Mouse (Mus musculus) neural tube, embryonic 14.5 days (tissue): ENCODE results near the gene Zc3h13. TPM values are rescaled to one million over a fixed set of nuclear protein-coding genes. Genes with fewer than 3 reads are reported as not detected.

Experiments
- ATAC-seq: fragments of 200-750 bp; cut with Nextera tagmentation; 2 replicates; pipeline ENCODE4 v1.8.0; 2017; ENCODE audit warnings: low read depth, mild to moderate bottlenecking, moderate TSS enrichment, moderate library complexity
- H3K27ac ChIP-seq: fragments of 300-500 bp; sonication (generic); 2 replicates; pipeline ENCODE4 v1.5.1; 2014; ENCODE audit warnings: low read depth, mild to moderate bottlenecking, control low read depth, low read length, moderate library complexity, mixed read lengths
- H3K27me3 ChIP-seq: fragments of 300-500 bp; sonication (generic); 2 replicates; pipeline ENCODE4 v1.6.1; 2014; ENCODE audit warnings: low read length; ENCODE audit not compliant: control insufficient read depth, insufficient read depth
- H3K36me3 ChIP-seq: fragments of 300-500 bp; sonication (generic); 2 replicates; pipeline ENCODE4 v1.6.1; 2014; ENCODE audit warnings: low read length, mixed read lengths; ENCODE audit not compliant: control insufficient read depth, insufficient read depth
- H3K4me1 ChIP-seq: fragments of 300-500 bp; sonication (generic); 2 replicates; pipeline ENCODE4 v1.6.1; 2014; ENCODE audit warnings: low read length; ENCODE audit not compliant: control insufficient read depth, insufficient read depth
- H3K4me2 ChIP-seq: fragments of 300-500 bp; sonication (generic); 2 replicates; pipeline ENCODE4 v1.6.1; 2014; ENCODE audit warnings: mild to moderate bottlenecking, low read depth, low read length, control low read depth
- H3K4me3 ChIP-seq: fragments of 300-500 bp; sonication (generic); 2 replicates; pipeline ENCODE4 v1.5.1; 2014; ENCODE audit warnings: low read depth, low read length, control low read depth, mixed read lengths
- H3K9ac ChIP-seq: fragments of 300-500 bp; sonication (generic); replicated peaks from 2 replicates; pipeline ENCODE4 v1.6.1; 2014; ENCODE audit warnings: low read depth, mild to moderate bottlenecking, control low read depth, low read length, mixed read lengths
- H3K9me3 ChIP-seq: fragments of 300-500 bp; sonication (generic); 2 replicates; pipeline ENCODE4 v1.6.1; 2016; ENCODE audit warnings: low read length; ENCODE audit not compliant: control insufficient read depth
- WGBS: fragments of 180-500 bp; shearing (Covaris S2); extraction: QIAGEN DNeasy Blood & Tissue Kit; methylation state at CpG from one replicate; pipeline ENCODE4 v1.1.7; 2014; 5-methylcytosine and 5-hydroxymethylcytosine counted together
- polyA plus RNA-seq: library from polyadenylated mRNA; unstranded; fragments of >200 nt; fragmentation: Nextera tagmentation; extraction: Ambion mirVana; gene quantifications from 2 replicates; pipeline ENCODE4 v1.2.1, GENCODE M21; 2014

Zc3h13 gene
- polyA plus RNA-seq, 1 experiment from 2014 or later, result 41.3 TPM

DNA sequence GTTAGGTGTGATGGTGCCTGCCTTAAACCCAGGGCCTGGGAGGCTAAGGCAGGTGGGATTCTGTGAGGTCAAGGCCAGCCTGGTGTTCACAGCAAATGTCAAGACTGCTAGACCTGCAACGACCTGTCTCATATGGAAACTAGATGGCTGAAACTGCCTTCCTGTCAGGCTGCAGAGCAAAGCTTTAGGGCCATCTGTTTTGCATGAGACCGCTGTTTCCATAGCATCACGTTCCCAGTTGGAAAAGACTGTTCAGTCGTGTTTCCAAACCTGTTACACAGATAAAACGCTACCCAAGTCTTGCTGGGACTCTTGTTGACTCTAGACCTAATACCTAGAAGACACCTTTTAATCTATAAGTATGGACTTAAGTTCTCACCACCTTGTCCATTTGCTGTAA lies 61.9 kb downstream of the Zc3h13 start:
- 90% methylated on average over 5 of the region's 5 CpGs for WGBS
- no peak overlapping the region for H3K9ac ChIP-seq
- no peak overlapping the region for H3K27ac ChIP-seq
- H3K36me3 ChIP-seq, result 0 out of 2 replicates have a peak, but pooled peaks cover 2% of the 10 kb centered on the region
- no peak overlapping the region for H3K4me3 ChIP-seq
- H3K4me1 ChIP-seq, result no peaks in the 10 kb centered on the region
- ATAC-seq, result no peak
- H3K4me2 ChIP-seq, result no peak overlapping the region
- no peaks in the 10 kb centered on the region for H3K27me3 ChIP-seq
- no peaks in the 10 kb centered on the region for H3K9me3 ChIP-seq

DNA sequence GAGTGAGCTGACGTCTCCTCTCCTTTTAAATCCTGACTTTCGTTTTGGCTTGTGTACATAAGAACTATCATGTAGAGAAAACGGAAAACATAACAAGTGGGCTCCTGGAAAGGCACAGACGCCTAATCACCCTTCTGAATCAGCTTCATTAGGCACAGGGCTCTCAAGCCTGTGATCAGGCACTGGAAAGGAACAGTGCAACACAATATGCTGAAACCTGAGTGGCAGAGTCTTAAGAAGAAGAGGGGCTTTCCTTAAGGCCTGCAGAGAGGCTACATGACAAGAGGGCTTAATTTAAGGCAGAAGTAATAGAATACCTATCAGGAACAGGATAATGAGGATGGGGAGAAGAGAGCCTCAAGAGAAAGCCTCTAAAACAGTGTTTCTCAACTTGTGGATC lies 67.5 kb downstream of the Zc3h13 start:
- H3K36me3 ChIP-seq, result no peaks in the 10 kb centered on the region
- H3K4me3 ChIP-seq, result no peak overlapping the region
- no peak overlapping the region for H3K27ac ChIP-seq
- no peak overlapping the region for H3K4me2 ChIP-seq
- H3K9me3 ChIP-seq, result no peaks in the 10 kb centered on the region
- 72% methylated on average over 4 of the region's 4 CpGs for WGBS
- H3K27me3 ChIP-seq, result no peaks in the 10 kb centered on the region
- H3K9ac ChIP-seq, result no peak overlapping the region
- H3K4me1 ChIP-seq, result no peaks in the 10 kb centered on the region
- no peak for ATAC-seq

DNA sequence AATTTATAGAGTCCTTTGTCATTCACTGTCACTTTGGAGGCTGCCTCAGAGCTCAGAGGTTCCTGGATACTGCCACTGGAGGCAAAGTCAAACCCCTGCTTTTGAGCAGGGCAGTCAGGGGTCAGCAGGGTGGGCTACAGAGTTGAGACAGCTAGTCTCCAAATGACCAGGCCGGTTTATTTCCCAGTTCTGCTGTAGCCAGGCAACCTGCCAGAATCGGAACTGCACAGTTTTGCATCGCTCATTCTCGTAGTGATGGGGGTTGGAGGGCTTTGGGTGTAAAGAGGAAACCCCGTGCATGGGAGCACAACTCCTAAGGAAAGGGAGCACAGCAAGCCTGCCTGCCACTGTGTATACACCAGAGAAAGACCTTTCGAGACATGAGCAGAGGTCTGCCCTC lies 79.1 kb downstream of the Zc3h13 start:
- Histone ChIP-seq H3K27me3 (no peaks in the 10 kb centered on the region), H3K4me1 (no peaks in the 10 kb centered on the region), H3K4me3 (no peak overlapping the region), H3K36me3 (no peaks in the 10 kb centered on the region), H3K9ac (no peak overlapping the region), H3K27ac (no peak overlapping the region), H3K4me2 (no peak overlapping the region), H3K9me3 (no peaks in the 10 kb centered on the region)
- no peak for ATAC-seq
- 40% methylated on average over 6 of the region's 6 CpGs for WGBS

DNA sequence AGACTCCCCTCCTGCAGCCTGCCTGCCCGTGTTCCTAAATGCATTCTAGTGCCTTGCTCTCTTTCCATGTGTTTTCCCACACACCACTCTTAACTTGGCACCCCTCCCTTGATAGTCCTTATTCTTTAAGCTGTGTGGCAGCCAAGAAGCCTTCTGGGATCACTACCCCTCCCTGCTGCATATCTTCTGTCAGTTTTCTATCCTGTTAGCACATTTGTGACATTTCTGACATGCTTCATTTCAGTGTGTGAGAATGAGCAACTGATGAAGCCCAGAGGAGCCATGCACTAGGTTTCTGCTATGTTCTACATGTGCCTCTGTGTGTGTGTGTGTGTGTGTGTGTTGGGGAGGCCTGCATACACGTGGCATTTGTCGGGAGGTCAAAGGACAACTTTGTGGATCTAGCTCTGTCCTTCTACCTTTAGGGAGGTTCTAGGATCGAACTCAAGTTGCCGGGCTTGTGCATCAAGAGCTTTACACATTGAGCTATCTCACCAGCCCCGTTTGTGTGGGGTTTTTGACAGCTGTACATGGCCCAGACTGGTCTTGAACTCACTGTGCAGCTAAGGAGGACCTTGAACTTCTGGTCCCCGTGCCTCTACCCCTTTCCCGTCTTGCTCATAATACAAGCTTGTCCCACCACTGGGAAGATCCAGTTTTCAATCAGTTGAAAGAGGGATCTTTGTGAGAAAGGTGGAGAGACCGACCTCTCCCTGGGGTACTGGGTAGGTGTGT lies 81.3 kb downstream of the Zc3h13 start:
- Histone ChIP-seq H3K4me3 (no peak overlapping the region), H3K9ac (no peak overlapping the region), H3K9me3 (no peaks in the 10 kb centered on the region), H3K4me1 (no peaks in the 10 kb centered on the region), H3K27ac (no peak overlapping the region), H3K4me2 (no peak overlapping the region), H3K27me3 (no peaks in the 10 kb centered on the region), H3K36me3 (no peaks in the 10 kb centered on the region)
- WGBS, result 82% methylated on average over 9 of the region's 9 CpGs
- ATAC-seq, result no peak

DNA sequence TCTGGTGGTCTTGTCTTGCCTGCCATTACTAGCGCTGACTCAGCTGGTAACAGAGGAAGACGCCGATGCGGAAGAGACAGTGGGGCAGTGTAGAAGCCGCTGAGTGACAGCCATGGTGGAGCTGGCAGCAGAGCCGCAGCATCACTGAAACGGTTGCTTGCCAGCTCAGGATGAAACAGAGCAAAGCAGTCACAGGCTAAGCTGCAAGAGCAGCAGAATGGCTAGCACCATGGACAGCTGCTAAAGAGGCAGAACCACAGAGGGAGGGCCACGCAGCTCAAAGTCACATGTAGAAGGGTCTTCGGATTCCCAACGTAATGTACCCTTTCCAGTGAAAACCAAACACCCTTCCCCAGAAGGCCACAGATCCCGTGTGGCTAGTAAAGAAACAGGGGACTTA lies 82.6 kb downstream of the Zc3h13 start:
- no peak overlapping the region for H3K4me3 ChIP-seq
- ATAC-seq, result no peak
- H3K27me3 ChIP-seq, result no peaks in the 10 kb centered on the region
- no peaks in the 10 kb centered on the region for H3K4me1 ChIP-seq
- no peaks in the 10 kb centered on the region for H3K36me3 ChIP-seq
- no peak overlapping the region for H3K9ac ChIP-seq
- H3K27ac ChIP-seq, result no peak overlapping the region
- no peak overlapping the region for H3K4me2 ChIP-seq
- WGBS, result 33% methylated on average over 11 of the region's 11 CpGs
- no peaks in the 10 kb centered on the region for H3K9me3 ChIP-seq

DNA sequence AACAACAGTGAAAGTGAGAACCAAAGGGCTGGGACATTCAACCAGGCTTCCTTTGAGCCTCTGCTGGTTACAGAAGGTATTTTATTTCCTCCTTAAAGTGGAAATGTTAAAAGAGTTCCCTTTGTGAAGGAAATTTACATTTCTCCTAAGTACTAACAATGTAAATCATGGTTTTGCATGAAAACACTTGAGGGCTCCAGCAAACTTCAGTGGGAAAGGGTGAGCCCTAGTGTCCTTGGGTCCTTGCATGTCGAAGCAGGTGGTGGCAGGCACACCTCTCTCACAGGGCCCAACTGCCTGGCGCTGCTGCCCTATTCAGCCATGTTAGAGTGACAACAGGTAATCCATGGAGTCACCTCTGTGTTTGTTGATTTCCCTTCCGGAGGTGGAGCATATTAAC lies 83.3 kb downstream of the Zc3h13 start:
- Histone ChIP-seq H3K4me3 (no peak overlapping the region), H3K9me3 (no peaks in the 10 kb centered on the region), H3K27ac (no peak overlapping the region), H3K4me1 (no peaks in the 10 kb centered on the region), H3K27me3 (no peaks in the 10 kb centered on the region), H3K4me2 (no peak overlapping the region), H3K9ac (no peak overlapping the region), H3K36me3 (no peaks in the 10 kb centered on the region)
- ATAC-seq, result no peak
- 49% methylated on average over 3 of the region's 3 CpGs for WGBS

DNA sequence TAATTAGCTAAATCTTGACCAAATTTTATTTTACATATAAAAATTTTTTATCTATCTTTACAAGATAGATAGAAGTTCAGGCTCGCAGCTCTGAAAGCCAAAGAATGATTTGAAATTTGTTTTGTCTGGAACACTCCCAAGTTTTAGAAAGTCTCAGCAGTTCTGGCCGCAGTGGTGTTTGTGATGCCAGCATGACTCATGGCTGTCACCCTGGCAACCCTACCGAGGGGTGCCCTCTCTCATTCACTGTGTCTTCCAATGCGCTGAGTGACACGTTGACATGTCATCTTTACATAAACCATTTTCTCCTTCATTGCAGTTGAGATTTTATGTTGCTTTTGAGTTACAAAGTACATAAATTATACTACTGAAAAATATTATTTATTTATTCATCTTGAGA lies 85.7 kb downstream of the Zc3h13 start:
- no peak for ATAC-seq

DNA sequence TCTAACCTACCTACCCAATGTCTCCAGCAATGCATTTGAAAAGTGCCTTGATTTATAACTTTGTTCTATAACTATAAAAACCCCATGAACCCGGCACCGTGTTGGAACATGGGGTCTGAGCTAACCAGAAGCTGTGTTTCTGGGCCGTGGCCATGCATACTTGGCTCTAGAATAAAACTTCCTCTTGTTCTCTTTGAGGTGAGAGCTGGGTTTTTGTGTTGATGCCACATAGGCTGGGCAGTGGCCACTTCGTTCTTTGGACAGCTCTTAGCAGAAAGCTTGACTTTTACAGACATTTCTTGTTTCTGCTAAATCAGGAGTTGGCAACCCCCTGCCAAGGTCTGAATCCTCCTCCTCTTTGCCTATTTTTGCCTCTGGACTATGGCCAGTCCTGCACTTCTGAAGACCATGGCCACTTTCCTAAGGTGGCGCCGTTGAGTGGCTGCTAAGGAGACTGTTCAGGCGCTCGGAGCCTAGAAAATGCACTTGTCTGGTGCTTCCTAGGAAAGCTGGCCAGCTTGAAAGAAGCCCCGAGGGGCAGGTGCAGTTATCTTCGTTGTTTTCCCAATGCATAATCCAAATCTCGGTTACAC lies 90.9 kb downstream of the Zc3h13 start:
- no peak overlapping the region for H3K4me3 ChIP-seq
- no peak for ATAC-seq
- H3K4me1 ChIP-seq, result no peaks in the 10 kb centered on the region
- no peaks in the 10 kb centered on the region for H3K36me3 ChIP-seq
- H3K27me3 ChIP-seq, result no peaks in the 10 kb centered on the region
- no peak overlapping the region for H3K9ac ChIP-seq
- no peak overlapping the region for H3K4me2 ChIP-seq
- no peak overlapping the region for H3K27ac ChIP-seq
- WGBS, result 65% methylated on average over 11 of the region's 11 CpGs
- no peaks in the 10 kb centered on the region for H3K9me3 ChIP-seq

More for the DNA sequence above, 85.7 kb downstream of the Zc3h13 start:
- H3K9ac ChIP-seq, result no peak overlapping the region
- no peaks in the 10 kb centered on the region for H3K36me3 ChIP-seq
- H3K9me3 ChIP-seq, result no peaks in the 10 kb centered on the region
- no peaks in the 10 kb centered on the region for H3K4me1 ChIP-seq
- H3K4me3 ChIP-seq, result no peak overlapping the region
- no peak overlapping the region for H3K4me2 ChIP-seq
- H3K27me3 ChIP-seq, result no peaks in the 10 kb centered on the region
- H3K27ac ChIP-seq, result no peak overlapping the region
- WGBS, result 42% methylated on average over 5 of the region's 5 CpGs

DNA sequence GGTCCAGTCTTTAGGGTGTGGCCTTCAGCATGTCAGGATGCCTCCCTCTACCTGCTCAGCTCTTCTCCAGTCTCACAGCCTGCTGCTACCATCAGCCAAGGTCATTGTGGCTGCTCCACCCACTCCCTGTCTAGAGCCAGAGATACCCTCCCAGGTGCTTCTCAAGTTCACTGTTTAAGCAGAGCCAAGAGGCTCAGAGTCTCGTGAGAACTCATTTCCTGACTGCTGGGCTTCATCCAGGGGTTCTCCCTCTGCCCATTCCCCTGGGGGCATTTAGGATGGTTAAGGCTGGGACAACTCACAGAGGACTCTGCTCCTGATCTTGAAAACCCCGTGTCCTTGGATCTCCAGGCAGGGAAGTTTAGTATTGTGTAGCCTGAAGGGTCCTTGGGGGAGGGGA lies 92.1 kb downstream of the Zc3h13 start:
- Histone ChIP-seq H3K4me1 (no peaks in the 10 kb centered on the region), H3K9me3 (no peaks in the 10 kb centered on the region), H3K4me3 (no peak overlapping the region), H3K4me2 (no peak overlapping the region), H3K27ac (no peak overlapping the region), H3K36me3 (no peaks in the 10 kb centered on the region), H3K9ac (no peak overlapping the region), H3K27me3 (no peaks in the 10 kb centered on the region)
- no peak for ATAC-seq
- WGBS, result 58% methylated on average over 2 of the region's 2 CpGs
